Mouse (Mus musculus) forelimb bud, embryonic 11.5 days (tissue): Measurements from ENCODE around the gene Rnf11.
"Not testable (repeated sequence)": the region's sequence is repeated elsewhere in the genome, so short reads cannot be mapped to it uniquely, and the experiment has no call there.

Experiments used
- DNase-seq: peaks from one replicate; pipeline ENCODE4 v3.0.0-alpha.2; 2012; ENCODE audit warnings: low read depth, low spot score

Gene Rnf11

GRCm38 (mm10) chr4:109412233-109412632, 72.3 kb downstream of the Rnf11 start:
- DNase-seq: no peak

GRCm38 (mm10) chr4:109411377-109411967, 73.1 kb downstream of the Rnf11 start:
- no peak for DNase-seq

GRCm38 (mm10) chr4:109410681-109411376, 73.7 kb downstream of the Rnf11 start:
- no peak for DNase-seq

- no peak for DNase-seq
Measured at GRCm38 (mm10) chr4:109407701-109408485, 76.6 kb downstream of the Rnf11 start.

- no peak for DNase-seq
Measured at GRCm38 (mm10) chr4:109407176-109407520, 77.4 kb downstream of the Rnf11 start.

GRCm38 (mm10) chr4:109406486-109407175, 77.9 kb downstream of the Rnf11 start, which contains the start of gene Ttc39a:
Ttc39a (plus strand) TSS chr4:109406623.
- DNase-seq: peak; percentile 51

- DNase-seq: peak; percentile 26
Measured at GRCm38 (mm10) chr4:109406054-109406485, 78.5 kb downstream of the Rnf11 start.

- no peak for DNase-seq
Measured at GRCm38 (mm10) chr4:109405415-109405814, 79.1 kb downstream of the Rnf11 start.

GRCm38 (mm10) chr4:109404908-109405307, 79.6 kb downstream of the Rnf11 start:
- not testable (repeated sequence) for DNase-seq

GRCm38 (mm10) chr4:109401176-109401689, 83.3 kb downstream of the Rnf11 start:
- DNase-seq: no peak
